Mouse (Mus musculus) adrenal gland (tissue): ENCODE results near the gene Jak1.

Experiments used
- intact Hi-C: fragments of 180-260 bp; cut with DNase I; formaldehyde crosslinking; loops from one replicate; pipeline ENCODE4 v1.15.1; 2025

Gene Jak1

GRCm38 (mm10) chr4:101159191-101159764 lies 105.8 kb downstream of the Jak1 start:
- intact Hi-C loops, result no loop called here

GRCm38 (mm10) chr4:101158282-101158681 lies 106.8 kb downstream of the Jak1 start:
- intact Hi-C loops, result no loop called here

GRCm38 (mm10) chr4:101157476-101157875 lies 107.6 kb downstream of the Jak1 start:
- intact Hi-C loops, result no loop called here

- intact Hi-C loops, result no loop called here
These were observed 109.5 kb downstream of the Jak1 start for GRCm38 (mm10) chr4:101155541-101155940.

- intact Hi-C loops, result loop anchor here (10.0 kb wide), 2 partner anchors 422 to 562 kb away; no protein-coding TSS in a partner anchor
These were observed 118.0 kb downstream of the Jak1 start for GRCm38 (mm10) chr4:101146891-101147655.

- intact Hi-C loops, result loop anchor here (10.0 kb wide), 2 partner anchors 421 to 561 kb away; no protein-coding TSS in a partner anchor
These were observed 118.9 kb downstream of the Jak1 start for GRCm38 (mm10) chr4:101146047-101146745.

- intact Hi-C loops, result loop anchor here (2.0 to 10.0 kb wide), 3 partner anchors 146 to 560 kb away; no protein-coding TSS in a partner anchor
These were observed 120.3 kb downstream of the Jak1 start for GRCm38 (mm10) chr4:101144790-101145189.

GRCm38 (mm10) chr4:101144361-101144760 lies 120.7 kb downstream of the Jak1 start:
- intact Hi-C loops, result loop anchor here (2.0 to 10.0 kb wide), 3 partner anchors 146 to 560 kb away; no protein-coding TSS in a partner anchor

GRCm38 (mm10) chr4:101143901-101144300 lies 121.2 kb downstream of the Jak1 start:
- intact Hi-C loops, result loop anchor here (2.0 to 10.0 kb wide), 3 partner anchors 145 to 559 kb away; no protein-coding TSS in a partner anchor

GRCm38 (mm10) chr4:101141768-101142167 lies 123.3 kb downstream of the Jak1 start:
- intact Hi-C loops, result loop anchor here (10.0 kb wide), 2 partner anchors 417 to 557 kb away; no protein-coding TSS in a partner anchor

- intact Hi-C loops, result no loop called here
These were observed 127.1 kb downstream of the Jak1 start for GRCm38 (mm10) chr4:101137975-101138374.

GRCm38 (mm10) chr4:101135909-101136308 lies 129.2 kb downstream of the Jak1 start:
- intact Hi-C loops, result no loop called here

GRCm38 (mm10) chr4:101135013-101135412 lies 130.1 kb downstream of the Jak1 start:
- intact Hi-C loops, result no loop called here

- intact Hi-C loops, result no loop called here
These were observed 144.1 kb downstream of the Jak1 start for GRCm38 (mm10) chr4:101121002-101121401.

GRCm38 (mm10) chr4:101107122-101107521 lies 158.0 kb downstream of the Jak1 start:
- intact Hi-C loops, result no loop called here
